Mouse (Mus musculus) ES-E14 (cell line): ENCODE data around the gene Rtkn2.

Source experiments
- CHD2 ChIP-seq: IDR thresholded peaks from 2 replicates; pipeline ENCODE4 v1.6.1; 2014; ENCODE audit warnings: mild to moderate bottlenecking, low read depth, low read length, inconsistent platforms
- MAFK ChIP-seq: IDR thresholded peaks from 2 replicates; pipeline ENCODE4 v1.6.1; 2014; ENCODE audit warnings: mild to moderate bottlenecking, low read depth, low read length, inconsistent platforms; ENCODE audit not compliant: insufficient read depth
- ZC3H11A ChIP-seq: IDR thresholded peaks from 2 replicates; pipeline ENCODE4 v1.6.1; 2012; ENCODE audit warnings: low read depth, mild to moderate bottlenecking, inconsistent platforms, low read length, borderline replicate concordance
- ZNF384 ChIP-seq: IDR thresholded peaks from 2 replicates; pipeline ENCODE4 v1.6.1; 2012; ENCODE audit warnings: low read depth, low read length, inconsistent platforms

DNA sequence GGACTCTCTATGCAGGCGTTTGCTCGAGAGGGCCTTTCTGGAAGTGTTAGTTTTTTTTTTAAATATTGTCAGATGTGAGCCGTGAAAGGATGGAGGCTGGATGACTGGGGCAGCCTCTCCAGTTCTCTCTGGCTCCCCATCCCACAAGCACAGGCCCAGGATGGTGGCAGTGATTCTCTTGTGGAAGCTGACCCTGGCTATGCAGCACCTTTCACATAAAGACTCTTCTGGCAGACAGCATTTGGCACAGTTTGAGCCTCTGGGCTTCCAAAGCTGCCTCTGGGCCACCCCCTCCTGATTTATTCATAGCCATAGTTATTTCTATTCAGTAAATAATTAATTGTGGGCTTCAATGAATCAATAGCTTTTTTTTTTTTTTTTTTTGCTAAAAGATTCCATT is 46.3 kb downstream of the Rtkn2 start:
- no peak for TF ChIP-seq ZNF384
- TF ChIP-seq MAFK: no peak
- no peak for TF ChIP-seq ZC3H11A
- TF ChIP-seq CHD2: no peak
